Mouse (Mus musculus) cerebellum, adult 2 months (tissue): Measurements from ENCODE around the gene Ppp1r13b. TPM values are rescaled to one million over a fixed set of nuclear protein-coding genes. Genes with fewer than 3 reads are reported as not detected.

Experiments used
- DNase-seq, 2 experiments: peaks; one replicate each; pipeline ENCODE4 v3.0.0; 2021
- H3K27ac ChIP-seq: fragments of 200-500 bp; 2 replicates; pipeline ENCODE4 v1.5.1; 2012; ENCODE audit warnings: low read length, control low read depth, inconsistent platforms; ENCODE audit not compliant: insufficient read depth
- H3K27me3 ChIP-seq: fragments of 200-500 bp; 2 replicates; pipeline ENCODE4 v1.6.1; 2012; ENCODE audit warnings: inconsistent platforms, mild to moderate bottlenecking, low read length, moderate library complexity; ENCODE audit not compliant: control insufficient read depth, insufficient read depth
- H3K4me1 ChIP-seq: fragments of 200-500 bp; 2 replicates; pipeline ENCODE4 v1.6.1; 2011; ENCODE audit warnings: low read length; ENCODE audit not compliant: control insufficient read depth, insufficient read depth
- H3K4me3 ChIP-seq: fragments of 200-500 bp; replicated peaks from 2 replicates; pipeline ENCODE3; 2011; ENCODE audit warnings: mild to moderate bottlenecking, low read depth, low read length, control low read depth; ENCODE audit not compliant: insufficient read depth
- CTCF ChIP-seq: fragments of 200-500 bp; IDR thresholded peaks from 2 replicates; pipeline ENCODE4 v1.5.1; 2011; ENCODE audit warnings: low read depth, mild to moderate bottlenecking, control low read depth, low read length, moderate library complexity, borderline replicate concordance; ENCODE audit not compliant: insufficient read depth
- POLR2A ChIP-seq: fragments of 200-500 bp; IDR thresholded peaks from 2 replicates; pipeline ENCODE4 v1.6.1; 2011; ENCODE audit warnings: low read length, control low read depth, borderline replicate concordance; ENCODE audit not compliant: insufficient read depth
- WGBS: fragments of 180-500 bp; shearing (Covaris S2); methylation state at CpG from one replicate; pipeline ENCODE4 v1.1.7; 2018; 5-methylcytosine and 5-hydroxymethylcytosine counted together
- polyA plus RNA-seq: library from polyadenylated mRNA; depleted of rRNA; stranded (reverse); fragments of >200 nt; gene quantifications from 2 replicates; pipeline ENCODE4 v1.2.3, GENCODE M21; 2012

Gene Ppp1r13b
- polyA plus RNA-seq, 1 experiment = 38.4 TPM

DNA sequence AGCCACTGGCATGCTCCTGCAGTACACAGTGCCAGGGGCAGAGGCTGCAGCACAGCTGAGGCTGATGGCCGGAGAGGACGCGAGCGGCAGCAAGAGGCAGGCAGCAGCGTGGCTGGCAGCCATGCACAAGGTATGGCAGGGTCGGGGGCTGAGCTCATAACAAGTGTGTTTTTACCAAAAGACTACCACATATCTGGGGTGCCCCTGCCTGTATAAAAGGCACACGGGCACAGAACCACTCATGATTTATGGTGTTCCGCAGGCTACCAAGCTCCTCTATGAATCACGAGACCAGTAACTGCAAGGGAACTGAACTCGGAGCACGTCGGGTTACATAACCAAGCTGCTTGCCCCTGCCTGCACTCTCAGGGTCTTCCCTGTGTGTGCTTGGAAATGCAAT lies 80.4 kb downstream of the Ppp1r13b start:
- Histone ChIP-seq H3K4me1 (peaks cover 15% of the 10 kb centered on the region), H3K27ac (no peak overlapping the region), H3K4me3 (no peak overlapping the region), H3K27me3 (no peaks in the 10 kb centered on the region)
- no peak for TF ChIP-seq POLR2A
- no peak for TF ChIP-seq CTCF
- WGBS = 71% methylated on average over 12 of the region's 12 CpGs
- DNase-seq = no peak

- Histone ChIP-seq H3K4me1 (peaks cover 8% of the 10 kb centered on the region), H3K4me3 (no peak overlapping the region), H3K27ac (no peak overlapping the region), H3K27me3 (no peaks in the 10 kb centered on the region)
- TF ChIP-seq POLR2A = no peak
- TF ChIP-seq CTCF = no peak
- WGBS = 32% methylated on average over 4 of the region's 4 CpGs
- DNase-seq = peak in 1 of 2 experiments; percentile 43
These were observed 86.0 kb downstream of the Ppp1r13b start for GRCm38 (mm10) chr12:111821931-111822330.

DNA sequence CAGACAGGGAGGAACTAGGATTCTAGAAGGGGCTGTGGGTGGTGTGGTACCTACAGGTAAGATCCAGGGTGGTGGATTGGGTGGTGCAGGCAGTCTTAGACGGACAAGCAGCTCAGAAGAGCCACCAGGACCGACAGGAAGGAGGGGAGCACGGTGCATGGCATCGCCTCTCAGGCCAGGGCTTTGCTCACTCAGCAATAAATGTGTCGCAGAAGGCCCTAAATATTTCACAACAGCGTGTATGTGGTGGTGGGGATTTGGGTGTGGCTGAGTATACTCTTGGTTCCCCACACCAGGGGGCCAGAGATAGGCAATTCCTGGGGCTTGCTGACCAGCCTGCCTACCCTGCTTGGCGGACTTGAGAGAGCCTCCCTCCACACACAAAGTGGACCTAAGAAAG lies 87.2 kb downstream of the Ppp1r13b start:
- Histone ChIP-seq H3K27me3 (no peaks in the 10 kb centered on the region), H3K4me3 (no peak overlapping the region), H3K4me1 (peaks cover 8% of the 10 kb centered on the region), H3K27ac (no peak overlapping the region)
- 91% methylated on average over 7 of the region's 7 CpGs for WGBS
- TF ChIP-seq POLR2A = no peak
- no peak for TF ChIP-seq CTCF
- DNase-seq = no peak

DNA sequence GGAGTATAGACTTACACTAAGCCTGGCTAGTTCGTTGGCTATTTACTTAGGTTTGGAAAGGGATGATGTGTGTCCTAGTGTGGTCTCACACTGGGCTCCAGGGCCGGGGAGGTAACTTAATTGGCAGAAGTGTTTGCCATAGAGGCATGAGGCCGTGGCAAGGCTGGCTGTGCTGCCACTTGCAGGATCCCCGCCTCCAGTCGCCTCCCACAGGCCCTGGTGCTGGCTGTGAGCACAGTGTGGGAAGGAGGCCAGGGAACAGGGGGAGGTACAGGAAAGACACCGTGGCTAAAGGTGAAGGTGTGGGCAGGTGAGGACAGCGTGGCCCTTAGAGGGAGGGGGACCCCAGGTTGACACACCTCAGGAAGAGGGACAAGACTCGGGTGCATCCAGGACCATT lies 88.0 kb downstream of the Ppp1r13b start:
- no peak overlapping the region for H3K4me3 ChIP-seq
- no peak overlapping the region for H3K27ac ChIP-seq
- H3K4me1 ChIP-seq = peaks cover 13% of the 10 kb centered on the region
- TF ChIP-seq POLR2A (no peak), CTCF (no peak)
- no peaks in the 10 kb centered on the region for H3K27me3 ChIP-seq
- DNase-seq = peak in 1 of 2 experiments; percentile 47
- 30% methylated on average over 8 of the region's 8 CpGs for WGBS

GRCm38 (mm10) chr12:111817991-111818390 lies 89.9 kb downstream of the Ppp1r13b start:
- H3K4me3 ChIP-seq = no peak overlapping the region
- no peak for TF ChIP-seq POLR2A
- TF ChIP-seq CTCF = no peak
- no peaks in the 10 kb centered on the region for H3K27me3 ChIP-seq
- H3K4me1 ChIP-seq = peaks cover 16% of the 10 kb centered on the region
- WGBS = 87% methylated on average over 8 of the region's 8 CpGs
- DNase-seq = no peak
- H3K27ac ChIP-seq = no peak overlapping the region

GRCm38 (mm10) chr12:111816967-111817366 lies 90.9 kb downstream of the Ppp1r13b start:
- peaks cover 19% of the 10 kb centered on the region for H3K4me1 ChIP-seq
- no peak overlapping the region for H3K4me3 ChIP-seq
- DNase-seq = no peak
- WGBS = 85% methylated on average over 9 of the region's 9 CpGs
- no peaks in the 10 kb centered on the region for H3K27me3 ChIP-seq
- no peak overlapping the region for H3K27ac ChIP-seq
- TF ChIP-seq POLR2A (no peak), CTCF (peak; percentile 3; the same call in 1 of the 2 replicates)

GRCm38 (mm10) chr12:111816528-111816927 lies 91.4 kb downstream of the Ppp1r13b start:
- TF ChIP-seq CTCF (no peak), POLR2A (no peak)
- H3K4me3 ChIP-seq = no peak overlapping the region
- no peak for DNase-seq
- H3K27me3 ChIP-seq = no peaks in the 10 kb centered on the region
- peaks cover 18% of the 10 kb centered on the region for H3K4me1 ChIP-seq
- WGBS = 59% methylated on average over 13 of the region's 13 CpGs
- no peak overlapping the region for H3K27ac ChIP-seq

GRCm38 (mm10) chr12:111814769-111815762 lies 92.8 kb downstream of the Ppp1r13b start:
- no peak overlapping the region for H3K27ac ChIP-seq
- no peaks in the 10 kb centered on the region for H3K27me3 ChIP-seq
- H3K4me3 ChIP-seq = peak overlapping the region; percentile 79
- H3K4me1 ChIP-seq = peaks cover 13% of the 10 kb centered on the region
- TF ChIP-seq POLR2A = no peak
- TF ChIP-seq CTCF = no peak
- DNase-seq = no peak
- WGBS = 32% methylated on average over 19 of the region's 19 CpGs
